Mouse (Mus musculus) effector memory CD4-positive, alpha-beta T cell, adult 5 months (primary cell): Measurements from ENCODE around the gene Ndufaf2. TPM values are rescaled to one million over a fixed set of nuclear protein-coding genes. Genes with fewer than 3 reads are reported as not detected.

Source experiments
- polyA plus RNA-seq: library from polyadenylated mRNA; unstranded; fragments of 100-300 nt; shearing (Covaris generic); gene quantifications from one replicate; pipeline ENCODE4 v1.2.1, GENCODE M21; 2017

Gene Ndufaf2
- polyA plus RNA-seq = 12.6 TPM

DNA sequence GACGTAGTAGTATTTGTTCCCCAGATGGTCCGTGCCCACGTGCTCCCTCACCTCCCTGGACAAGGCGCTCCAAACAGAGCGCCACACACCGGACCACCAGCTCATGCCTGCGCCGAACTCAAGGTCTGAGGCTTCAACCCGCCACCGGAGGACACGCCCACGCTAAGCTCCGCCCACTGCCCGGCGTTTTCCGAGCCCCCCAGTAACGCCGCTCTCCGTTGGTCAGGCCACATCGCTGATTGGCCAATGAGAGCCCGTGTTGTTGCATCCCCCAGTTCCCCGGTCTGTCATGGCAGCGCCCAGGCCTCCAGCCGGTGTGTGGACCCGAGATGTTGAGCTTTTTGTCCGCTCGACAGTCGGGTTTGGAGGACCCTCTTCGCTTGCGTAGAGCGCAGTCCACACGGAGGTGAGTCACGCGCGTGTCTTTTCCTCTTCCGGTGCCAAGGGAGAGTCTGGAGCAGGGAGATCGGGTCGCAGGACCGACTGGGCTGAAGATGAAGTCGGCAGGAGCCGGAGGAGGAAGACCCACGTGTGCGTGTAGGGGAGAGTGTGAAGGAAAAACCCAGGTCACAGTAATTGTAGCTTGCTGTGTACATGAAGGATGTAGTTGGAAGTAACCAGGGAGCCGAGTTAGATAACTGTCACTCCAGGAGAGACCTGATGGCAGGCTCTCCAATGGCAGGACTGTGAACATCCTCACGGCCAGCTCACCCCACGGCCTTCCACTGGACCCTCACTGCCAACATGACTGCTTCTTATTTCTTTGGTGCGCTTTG, at the start of gene Ndufaf2, which contains the start of gene Ercc8:
Gene Ndufaf2, minus strand, starts transcription at position 159 of the 776 bp plus-strand sequence.
Gene Ercc8, plus strand, starts transcription at position 267 of the 776 bp plus-strand sequence.

DNA sequence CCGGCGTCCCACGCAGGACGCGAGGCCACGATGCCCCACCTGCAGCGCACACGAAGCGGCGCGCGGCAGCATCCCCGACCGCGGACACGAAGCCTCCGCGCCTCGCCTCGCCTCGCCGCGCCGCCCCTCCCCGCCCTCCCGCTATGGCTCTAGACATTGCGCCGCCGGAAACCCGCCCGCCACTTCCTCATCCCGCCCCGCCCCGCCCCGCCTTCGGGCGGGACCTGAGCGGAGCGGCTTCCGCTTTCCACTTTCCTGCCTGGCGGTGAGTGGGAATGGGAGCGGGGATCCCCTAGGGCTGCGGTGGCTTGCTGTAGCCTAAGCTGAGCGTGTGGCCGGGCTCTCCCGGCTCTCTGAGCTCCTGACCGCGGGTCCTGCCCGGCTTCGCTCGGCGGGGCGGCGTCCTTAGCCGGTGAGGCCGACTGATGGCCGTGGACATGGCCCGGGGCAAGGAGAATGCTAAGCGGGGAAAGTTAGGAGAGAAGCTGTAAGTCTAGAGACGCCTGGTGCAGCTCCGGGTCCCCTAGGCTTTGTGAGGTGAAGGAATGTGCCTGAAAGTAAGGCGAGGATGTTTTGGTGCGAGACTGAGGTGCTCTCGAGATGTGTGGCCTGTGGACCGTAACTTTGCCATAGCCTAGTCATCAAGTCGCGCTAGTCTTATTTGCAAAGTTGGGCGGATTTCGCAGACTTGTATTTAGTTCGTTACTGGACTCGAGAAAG, 114.0 kb downstream of the Ndufaf2 start, which contains the start of gene Smim15:
Gene Smim15, plus strand, starts transcription at position 225 of the 720 bp plus-strand sequence.

Other genes with a start within 250 kb of the Ndufaf2 start
- 35.6 TPM for gene Smim15, start 114.2 kb downstream of the Ndufaf2 start, polyA plus RNA-seq
- 8.3 TPM for gene Ercc8, start 108 bp upstream of the Ndufaf2 start, polyA plus RNA-seq
- 1.2 TPM for gene Elovl7, start 55.8 kb upstream of the Ndufaf2 start, polyA plus RNA-seq
- 0.29 TPM for gene Depdc1b, start 157.7 kb upstream of the Ndufaf2 start, polyA plus RNA-seq